Mouse (Mus musculus) erythroblast, embryonic 14.5 days (primary cell): ENCODE measurements at regions not wholly inside any gene's neighbourhood (a gene's known extent, or its start where the extent isn't known, plus 50 kb on each side); places are given as distances from the start of the nearest gene placed in this dataset.

ENCODE experiments used
- H3K27me3 ChIP-seq: 2 replicates; pipeline ENCODE4 v1.6.1; 2012; ENCODE audit warnings: inconsistent platforms; ENCODE audit not compliant: control insufficient read depth
- H3K36me3 ChIP-seq: 2 replicates; pipeline ENCODE4 v1.6.1; 2012; ENCODE audit warnings: mild to moderate bottlenecking, inconsistent platforms; ENCODE audit not compliant: control insufficient read depth
- H3K4me1 ChIP-seq: 2 replicates; pipeline ENCODE4 v1.6.1; 2012; ENCODE audit warnings: inconsistent platforms; ENCODE audit not compliant: control insufficient read depth
- H3K4me3 ChIP-seq: replicated peaks from 2 replicates; pipeline ENCODE3; 2012; ENCODE audit warnings: moderate library complexity, mild to moderate bottlenecking, inconsistent platforms
- H3K9me3 ChIP-seq: 2 replicates; pipeline ENCODE4 v1.6.1; 2012; ENCODE audit warnings: low read length, inconsistent platforms, mixed read lengths; ENCODE audit not compliant: control insufficient read depth
- GATA1 ChIP-seq: IDR thresholded peaks from 2 replicates; pipeline ENCODE4 v1.6.1; 2012; ENCODE audit warnings: low read length, inconsistent platforms, mixed read lengths
- TAL1 ChIP-seq: IDR thresholded peaks from 3 replicates; pipeline ENCODE4 v1.6.1; 2012; ENCODE audit warnings: low read length, inconsistent platforms, mixed read lengths

- no peak for TF ChIP-seq TAL1
- TF ChIP-seq GATA1 = no peak
- H3K36me3 ChIP-seq = no peaks in the 10 kb centered on the region
- no peak overlapping the region for H3K4me3 ChIP-seq
- H3K9me3 ChIP-seq = no peaks in the 10 kb centered on the region
- no peaks in the 10 kb centered on the region; the same call in 1 of the 2 replicates for H3K4me1 ChIP-seq
- no peaks in the 10 kb centered on the region for H3K27me3 ChIP-seq
Observed at GRCm38 (mm10) chr1:137174081-137174480, 213.8 kb upstream of the Nr5a2 start.

GRCm38 (mm10) chr1:137172128-137172527, 211.9 kb upstream of the Nr5a2 start:
- Histone ChIP-seq H3K4me1 (no peaks in the 10 kb centered on the region; the same call in 1 of the 2 replicates), H3K36me3 (no peaks in the 10 kb centered on the region), H3K9me3 (no peaks in the 10 kb centered on the region), H3K27me3 (no peaks in the 10 kb centered on the region), H3K4me3 (no peak overlapping the region)
- no peak for TF ChIP-seq GATA1
- no peak for TF ChIP-seq TAL1

DNA sequence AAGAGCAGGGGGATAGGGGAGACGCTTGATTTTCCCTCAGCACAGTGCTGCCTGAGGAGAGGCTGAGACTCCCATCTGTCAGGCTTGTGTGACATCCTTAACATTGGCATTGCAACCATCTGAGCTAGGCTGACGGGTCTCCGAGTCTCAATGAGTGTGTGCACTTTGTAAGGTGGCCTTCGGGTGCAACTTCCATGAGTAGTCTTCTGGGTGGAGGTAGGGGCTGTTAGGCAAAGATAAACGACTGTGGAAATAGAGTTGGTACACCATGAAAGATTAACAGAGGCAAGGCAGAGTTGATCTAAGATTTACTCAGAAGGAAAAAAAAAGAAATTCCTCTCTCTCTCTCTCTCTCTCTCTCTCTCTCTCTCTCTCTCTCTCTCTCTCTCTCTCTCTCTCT, 211.2 kb upstream of the Nr5a2 start:
- Histone ChIP-seq H3K9me3 (no peaks in the 10 kb centered on the region), H3K36me3 (no peaks in the 10 kb centered on the region), H3K4me3 (no peak overlapping the region), H3K27me3 (no peaks in the 10 kb centered on the region), H3K4me1 (no peaks in the 10 kb centered on the region; the same call in 1 of the 2 replicates)
- TF ChIP-seq TAL1 = no peak
- TF ChIP-seq GATA1 = no peak

- no peaks in the 10 kb centered on the region for H3K9me3 ChIP-seq
- no peak overlapping the region for H3K4me3 ChIP-seq
- no peaks in the 10 kb centered on the region for H3K27me3 ChIP-seq
- no peaks in the 10 kb centered on the region for H3K36me3 ChIP-seq
- no peaks in the 10 kb centered on the region for H3K4me1 ChIP-seq
- TF ChIP-seq TAL1 (no peak), GATA1 (no peak)
Observed at GRCm38 (mm10) chr1:137147891-137148290, 187.6 kb upstream of the Nr5a2 start.

- TF ChIP-seq TAL1 (no peak), GATA1 (no peak)
Observed at GRCm38 (mm10) chr1:137141879-137142570, 181.8 kb upstream of the Nr5a2 start.

GRCm38 (mm10) chr1:137141372-137141771, 181.1 kb upstream of the Nr5a2 start:
- Histone ChIP-seq H3K9me3 (no peaks in the 10 kb centered on the region), H3K36me3 (no peaks in the 10 kb centered on the region), H3K4me3 (no peak overlapping the region), H3K27me3 (no peaks in the 10 kb centered on the region), H3K4me1 (no peaks in the 10 kb centered on the region)
- no peak for TF ChIP-seq GATA1
- TF ChIP-seq TAL1 = no peak

More at GRCm38 (mm10) chr1:137141879-137142570, 181.8 kb upstream of the Nr5a2 start:
- Histone ChIP-seq H3K4me3 (no peak overlapping the region), H3K27me3 (no peaks in the 10 kb centered on the region), H3K4me1 (no peaks in the 10 kb centered on the region), H3K9me3 (no peaks in the 10 kb centered on the region), H3K36me3 (no peaks in the 10 kb centered on the region)

- TF ChIP-seq TAL1 (no peak), GATA1 (no peak)
- no peaks in the 10 kb centered on the region for H3K9me3 ChIP-seq
Observed at GRCm38 (mm10) chr1:137136156-137136555, 175.9 kb upstream of the Nr5a2 start.

GRCm38 (mm10) chr1:137133734-137134133, 173.5 kb upstream of the Nr5a2 start:
- H3K4me3 ChIP-seq = no peak overlapping the region
- no peaks in the 10 kb centered on the region for H3K27me3 ChIP-seq
- TF ChIP-seq TAL1 (no peak), GATA1 (no peak)
- no peaks in the 10 kb centered on the region for H3K9me3 ChIP-seq
- no peaks in the 10 kb centered on the region for H3K36me3 ChIP-seq
- no peaks in the 10 kb centered on the region for H3K4me1 ChIP-seq

More at GRCm38 (mm10) chr1:137136156-137136555, 175.9 kb upstream of the Nr5a2 start:
- no peak overlapping the region for H3K4me3 ChIP-seq
- no peaks in the 10 kb centered on the region for H3K27me3 ChIP-seq
- H3K36me3 ChIP-seq = no peaks in the 10 kb centered on the region
- H3K4me1 ChIP-seq = no peaks in the 10 kb centered on the region

- Histone ChIP-seq H3K4me1 (no peaks in the 10 kb centered on the region), H3K36me3 (no peaks in the 10 kb centered on the region), H3K27me3 (no peaks in the 10 kb centered on the region), H3K4me3 (no peak overlapping the region), H3K9me3 (no peaks in the 10 kb centered on the region)
- TF ChIP-seq TAL1 (no peak), GATA1 (no peak)
Observed at GRCm38 (mm10) chr1:137130264-137130663, 170.0 kb upstream of the Nr5a2 start.

DNA sequence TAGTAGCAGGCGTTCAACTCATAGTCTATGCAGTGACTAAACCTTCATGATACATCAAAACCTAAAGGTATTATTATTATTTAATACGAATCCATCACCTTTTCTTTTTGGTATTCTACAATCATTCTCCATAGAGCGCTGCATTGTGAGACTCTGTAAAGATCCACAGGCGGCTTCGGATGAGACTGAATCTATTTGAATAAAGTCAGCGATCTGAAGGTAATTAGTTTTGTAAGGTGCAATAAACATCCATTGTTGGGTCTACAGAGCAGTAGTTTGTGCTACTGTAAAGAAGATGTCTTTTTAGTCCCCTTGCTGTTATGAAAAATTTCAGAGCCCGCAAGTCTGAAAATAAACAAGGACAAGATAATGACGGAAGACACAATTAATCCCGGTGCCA, 168.9 kb upstream of the Nr5a2 start:
- Histone ChIP-seq H3K36me3 (no peaks in the 10 kb centered on the region), H3K9me3 (no peaks in the 10 kb centered on the region), H3K27me3 (no peaks in the 10 kb centered on the region), H3K4me3 (no peak overlapping the region), H3K4me1 (no peaks in the 10 kb centered on the region)
- no peak for TF ChIP-seq TAL1
- TF ChIP-seq GATA1 = no peak
